Mouse (Mus musculus): ENCODE results near the gene Prrxl1. TPM values are rescaled to one million over a fixed set of nuclear protein-coding genes. Genes with fewer than 3 reads are reported as not detected.
A peak's percentile ranks its signal among the peaks of the same experiment; 100 is the strongest.

Gene Prrxl1
- total RNA-seq, 2 experiments from 2014 or later, result not detected

GRCm38 (mm10) chr14:32624245-32624644 is 25.0 kb downstream of the Prrxl1 start:
- no peak for DNase-seq
- intact Hi-C loops (cut with DNase I), result no loop called here

GRCm38 (mm10) chr14:32624811-32625210 is 25.6 kb downstream of the Prrxl1 start:
- DNase-seq, result no peak
- intact Hi-C loops (cut with DNase I), result no loop called here

GRCm38 (mm10) chr14:32627271-32627670 is 28.1 kb downstream of the Prrxl1 start:
- intact Hi-C loops (cut with DNase I), result no loop called here

GRCm38 (mm10) chr14:32628584-32628983 is 29.4 kb downstream of the Prrxl1 start:
- intact Hi-C loops (cut with DNase I), result no loop called here
- DNase-seq, result peak; percentile 11 to 19

More at GRCm38 (mm10) chr14:32627271-32627670, 28.1 kb downstream of the Prrxl1 start:
- DNase-seq, result peak in 1 of 2 experiments; percentile 4

GRCm38 (mm10) chr14:32632908-32633600 is 33.8 kb downstream of the Prrxl1 start:
- intact Hi-C loops (cut with DNase I), result no loop called here
- DNase-seq, result no peak

- DNase-seq, result no peak
- intact Hi-C loops (cut with DNase I), result no loop called here
Observed at GRCm38 (mm10) chr14:32634015-32634682, 34.9 kb downstream of the Prrxl1 start.

- intact Hi-C loops (cut with DNase I), result no loop called here
- DNase-seq, result no peak
Observed at GRCm38 (mm10) chr14:32638485-32638884, 39.3 kb downstream of the Prrxl1 start.

- no peak for DNase-seq
- intact Hi-C loops (cut with DNase I), result no loop called here
Observed at GRCm38 (mm10) chr14:32659781-32660180, 60.6 kb downstream of the Prrxl1 start.

- intact Hi-C loops (cut with DNase I), result no loop called here
- DNase-seq, result no peak
Observed at GRCm38 (mm10) chr14:32663099-32663498, 63.9 kb downstream of the Prrxl1 start.

- no peak for DNase-seq
- intact Hi-C loops (cut with DNase I), result no loop called here
Observed at GRCm38 (mm10) chr14:32673178-32673577, 74.0 kb downstream of the Prrxl1 start.

GRCm38 (mm10) chr14:32678565-32678964 is 79.4 kb downstream of the Prrxl1 start:
- no peak for DNase-seq
- intact Hi-C loops (cut with DNase I), result no loop called here

GRCm38 (mm10) chr14:32681603-32682002 is 82.4 kb downstream of the Prrxl1 start:
- no peak for DNase-seq
- intact Hi-C loops (cut with DNase I), result no loop called here

GRCm38 (mm10) chr14:32682536-32682935 is 83.3 kb downstream of the Prrxl1 start:
- intact Hi-C loops (cut with DNase I), result no loop called here

GRCm38 (mm10) chr14:32683251-32683838 is 84.1 kb downstream of the Prrxl1 start:
- peak; percentile 50 to 63 for DNase-seq
- intact Hi-C loops (cut with DNase I), result no loop called here

More at GRCm38 (mm10) chr14:32682536-32682935, 83.3 kb downstream of the Prrxl1 start:
- no peak for DNase-seq

- intact Hi-C loops (cut with DNase I), result no loop called here
- peak in 1 of 2 experiments; percentile 28 for DNase-seq
Observed at GRCm38 (mm10) chr14:32683982-32684734, 85.0 kb downstream of the Prrxl1 start.

GRCm38 (mm10) chr14:32684735-32685105 is 85.5 kb downstream of the Prrxl1 start:
- intact Hi-C loops (cut with DNase I), result no loop called here
- DNase-seq, result peak in 1 of 2 experiments; percentile 7

GRCm38 (mm10) chr14:32685124-32685826 is 86.1 kb downstream of the Prrxl1 start, which contains the start of gene 3425401B19Rik:
TSS of gene 3425401B19Rik (minus strand) at chr14:32685293.
- intact Hi-C loops (cut with DNase I), result no loop called here
- DNase-seq, result peak; percentile 30 to 40

GRCm38 (mm10) chr14:32695906-32696305 is 96.7 kb downstream of the Prrxl1 start:
- intact Hi-C loops (cut with DNase I), result no loop called here
- DNase-seq, result no peak

- DNase-seq, result no peak
- intact Hi-C loops (cut with DNase I), result no loop called here
Observed at GRCm38 (mm10) chr14:32696344-32696743, 97.1 kb downstream of the Prrxl1 start.

- intact Hi-C loops (cut with DNase I), result no loop called here
- no peak for DNase-seq
Observed at GRCm38 (mm10) chr14:32697774-32698173, 98.6 kb downstream of the Prrxl1 start.
